Mouse (Mus musculus): ENCODE results near the gene Hnrnpu. TPM values are rescaled to one million over a fixed set of nuclear protein-coding genes. Genes with fewer than 3 reads are reported as not detected.

Gene Hnrnpu
- total RNA-seq (2023): 675 TPM

DNA sequence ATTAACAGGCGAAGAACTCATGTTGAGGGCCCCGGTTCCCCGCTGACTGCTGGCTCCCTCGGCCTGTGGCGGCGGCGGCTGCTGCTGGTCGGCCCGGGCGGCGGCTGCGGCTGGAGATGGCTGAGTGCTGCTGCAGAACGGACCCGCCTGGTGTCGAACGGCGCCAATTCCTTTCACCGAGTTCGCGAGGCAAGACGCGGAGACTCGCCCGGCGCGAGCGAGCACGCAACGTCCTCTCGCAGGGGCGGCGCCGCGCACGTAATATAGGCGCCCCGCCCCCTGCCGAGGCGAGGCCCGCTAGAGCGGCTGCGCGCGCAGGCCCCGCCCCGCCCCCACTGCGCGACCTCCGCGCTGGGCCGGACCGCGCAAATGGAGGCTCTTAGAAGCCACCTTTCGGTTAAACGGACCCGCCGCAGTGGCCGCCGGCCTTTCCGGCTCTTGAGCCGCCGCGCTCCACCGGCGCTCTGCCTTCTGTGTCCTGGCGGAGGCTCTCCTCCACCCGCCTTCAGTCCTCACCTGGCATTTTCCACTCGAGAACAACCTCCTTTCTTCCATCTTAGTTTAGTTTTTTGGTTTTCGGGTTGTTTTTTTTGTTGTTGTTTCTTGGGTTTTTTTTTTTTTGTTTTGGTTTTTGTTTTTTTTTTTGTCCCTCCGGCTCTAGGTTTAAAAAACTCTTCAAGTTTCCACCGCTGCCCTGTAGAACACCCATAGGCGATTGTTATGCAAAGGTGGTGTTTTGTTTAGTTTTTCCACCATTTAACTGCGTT, at the start of gene Hnrnpu:
TSS of gene Hnrnpu (minus strand) at position 247 of the 767 bp plus-strand sequence.

DNA sequence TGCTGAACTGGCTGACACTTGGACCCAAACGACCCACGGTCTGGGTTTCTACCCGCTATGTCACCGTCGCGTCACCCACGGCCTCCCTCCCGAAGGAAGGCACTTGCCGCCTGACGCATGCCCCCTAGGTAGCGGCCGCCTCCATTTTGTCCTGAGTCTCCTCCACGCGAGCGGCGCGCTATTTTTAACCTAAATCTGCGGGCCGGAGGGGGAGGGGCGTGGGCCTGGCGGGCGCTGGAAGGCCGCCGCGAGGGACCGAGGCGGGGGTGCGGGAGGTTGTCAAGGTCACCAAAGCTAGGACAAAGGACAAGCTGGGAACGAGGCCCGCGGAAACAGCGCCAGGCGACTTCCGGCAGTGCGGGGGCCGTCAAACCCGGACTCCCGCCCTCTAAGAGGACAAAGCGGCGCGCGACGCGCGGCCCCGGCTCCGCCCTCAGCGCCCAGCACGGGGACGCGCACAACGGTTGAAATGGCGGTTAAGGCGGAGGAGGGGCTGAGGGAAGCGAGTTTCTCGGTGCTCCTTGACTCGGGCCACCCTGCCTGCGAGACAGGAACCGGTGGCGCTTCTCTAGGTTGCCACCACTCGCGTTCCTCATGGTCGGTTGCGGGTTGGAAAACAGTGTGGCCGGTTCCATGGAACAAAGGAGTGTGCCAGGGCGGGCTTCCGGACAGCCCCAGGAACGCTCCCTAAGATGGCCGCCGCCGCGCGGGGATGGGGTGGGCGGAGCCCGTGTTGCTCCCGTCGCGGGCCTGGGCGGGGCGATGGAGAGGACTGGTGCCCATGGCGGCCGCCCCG, 19.0 kb downstream of the Hnrnpu start, which contains the start of gene Cox20:
TSS of gene Cox20 (plus strand) at position 742 of the 796 bp plus-strand sequence.

Other genes starting within 250 kb of the Hnrnpu start
- gene Desi2, start 150.4 kb downstream of the Hnrnpu start, total RNA-seq (2023): 20.8 TPM
- gene Cox20, start 18.7 kb downstream of the Hnrnpu start, total RNA-seq (2023): 56.6 TPM
- gene Efcab2, start 68.3 kb upstream of the Hnrnpu start, total RNA-seq (2023): 2.5 TPM
- gene Kif26b, start 191.3 kb upstream of the Hnrnpu start, total RNA-seq (2023): 0.06 TPM